Mouse (Mus musculus): ENCODE data around the gene Kbtbd7.
A peak's percentile ranks its signal among the peaks of the same experiment; 100 is the strongest.
"Not testable (repeated sequence)": the region's sequence is repeated elsewhere in the genome, so short reads cannot be mapped to it uniquely, and the experiment has no call there.

Kbtbd7 gene

GRCm38 (mm10) chr14:79451681-79452590, 25.6 kb downstream of the Kbtbd7 start, which contains the start of gene Kbtbd6:
TSS of gene Kbtbd6 (plus strand) at chr14:79451835.
- DNase-seq (ENCODE audit: low spot score in 2 of 2): peak; percentile 57 to 60

- not testable (repeated sequence) for DNase-seq (ENCODE audit: low spot score in 2 of 2)
Observed at GRCm38 (mm10) chr14:79452591-79452934, 26.3 kb downstream of the Kbtbd7 start.

- no peak for DNase-seq (ENCODE audit: low spot score in 2 of 2)
Observed at GRCm38 (mm10) chr14:79460401-79460800, 34.1 kb downstream of the Kbtbd7 start.

DNA sequence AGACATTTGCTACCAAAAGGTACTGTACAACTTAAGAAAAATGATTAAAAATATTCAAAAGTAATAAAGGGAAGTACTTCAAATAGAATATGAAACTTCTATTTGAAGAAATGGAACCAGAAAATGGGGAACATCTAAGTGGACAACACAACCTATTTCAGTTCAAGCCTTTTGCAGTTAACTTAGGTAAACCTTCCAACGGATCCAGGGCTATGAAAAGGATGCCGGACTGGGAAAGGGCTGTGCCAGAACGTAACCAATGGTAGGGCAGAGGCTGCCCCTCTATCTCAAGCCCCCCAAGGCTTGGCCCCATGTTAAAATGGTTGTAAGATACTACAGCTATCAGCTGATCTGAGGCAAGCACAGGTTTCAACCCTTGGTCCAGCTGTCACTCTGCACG, 34.7 kb downstream of the Kbtbd7 start:
- no peak for DNase-seq (ENCODE audit: low spot score in 2 of 2)

DNA sequence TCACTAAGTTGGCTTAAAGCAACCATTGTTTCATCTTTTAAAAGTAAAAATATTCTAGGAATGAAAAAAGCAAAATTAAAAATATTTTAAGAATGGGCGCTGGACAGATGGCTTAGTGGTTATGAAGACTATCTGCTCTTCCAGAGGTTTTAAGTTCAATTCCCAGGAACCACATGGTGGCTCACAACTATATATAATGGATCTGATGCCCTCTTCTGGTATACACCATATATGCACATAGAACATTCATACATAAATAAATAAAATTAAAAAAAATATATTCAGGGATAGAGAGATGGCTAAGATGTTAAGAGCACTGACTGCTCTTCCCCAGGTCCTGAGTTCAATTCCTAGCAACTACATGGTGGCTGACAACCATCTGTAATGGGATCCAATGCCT, 39.3 kb downstream of the Kbtbd7 start:
- no peak for DNase-seq (ENCODE audit: low spot score in 2 of 2)

GRCm38 (mm10) chr14:79467621-79468020, 41.3 kb downstream of the Kbtbd7 start:
- DNase-seq (ENCODE audit: low spot score in 2 of 2): peak in 1 of 2 experiments; percentile 59

DNA sequence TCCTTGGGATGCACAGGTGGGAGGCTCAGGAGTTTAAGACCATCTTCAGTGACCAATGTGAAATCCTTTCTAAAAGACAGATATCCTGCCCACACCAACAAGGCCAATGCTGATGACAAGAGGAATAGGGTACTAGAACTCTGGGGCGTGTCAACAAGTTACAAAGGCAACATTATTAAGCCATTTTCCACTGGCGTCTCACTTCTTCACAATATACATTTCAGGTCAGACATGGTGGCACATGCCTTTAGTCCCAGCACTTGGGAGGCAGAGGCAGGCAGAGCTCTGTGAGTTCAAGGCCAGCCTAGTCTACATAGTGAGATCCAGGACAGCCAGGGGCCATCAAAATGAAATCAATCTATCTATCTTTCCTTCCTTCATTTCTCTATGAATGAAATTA, 47.1 kb downstream of the Kbtbd7 start:
- DNase-seq (ENCODE audit: low spot score in 2 of 2): no peak

Measured in frontal cortex, postnatal 14 days (tissue).